Mouse (Mus musculus) granulocyte monocyte progenitor cell, adult 5-6 weeks (primary cell): Measurements from ENCODE around the gene Snrnp25. TPM values are rescaled to one million over a fixed set of nuclear protein-coding genes. Genes with fewer than 3 reads are reported as not detected.
A peak's percentile ranks its signal among the peaks of the same experiment; 100 is the strongest.

ENCODE experiments used
- ATAC-seq: replicated peaks from 2 replicates; pipeline ENCODE4 v1.8.0; 2016; ENCODE audit warnings: mild to moderate bottlenecking, moderate TSS enrichment, inconsistent platforms; ENCODE audit not compliant: poor library complexity, severe bottlenecking
- total RNA-seq, 2 experiments: library from RNA; stranded (forward) in 1 of 2; stranded (reverse) in 1 of 2; fragments of 200-712, 200-1000 nt in 1 of 2; fragments of >200 nt in 1 of 2; fragmentation: Nextera tagmentation in 1 of 2; gene quantifications; 2 replicates each; pipeline ENCODE4 v1.2.3; 2014 to 2017

Gene Snrnp25
- total RNA-seq, 2 experiments from 2014 or later = 50.3 to 78.0 TPM

GRCm38 (mm10) chr11:32238093-32238860 is 33.1 kb downstream of the Snrnp25 start:
- peak; percentile 95 for ATAC-seq

- no peak for ATAC-seq
Observed at GRCm38 (mm10) chr11:32241391-32241790, 36.2 kb downstream of the Snrnp25 start.

DNA sequence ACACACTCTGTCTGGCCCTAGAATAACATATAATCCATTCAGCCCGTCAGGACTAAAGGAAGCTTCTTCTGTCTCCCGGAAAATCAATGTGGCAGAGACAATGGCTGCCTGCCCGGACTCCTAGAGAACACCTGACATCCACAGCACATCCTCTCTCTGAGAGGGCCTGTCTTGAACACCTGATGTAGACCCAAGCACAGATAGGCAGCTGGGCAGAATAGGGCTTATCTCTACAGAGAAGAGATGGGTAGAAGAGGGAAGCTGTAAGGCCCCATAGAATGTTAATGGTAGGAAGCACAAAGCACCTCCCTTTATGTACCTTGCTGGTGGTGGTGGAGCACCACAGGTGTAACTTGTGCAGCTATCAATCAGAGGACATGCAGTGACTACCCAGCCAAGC is 37.0 kb downstream of the Snrnp25 start:
- no peak for ATAC-seq

DNA sequence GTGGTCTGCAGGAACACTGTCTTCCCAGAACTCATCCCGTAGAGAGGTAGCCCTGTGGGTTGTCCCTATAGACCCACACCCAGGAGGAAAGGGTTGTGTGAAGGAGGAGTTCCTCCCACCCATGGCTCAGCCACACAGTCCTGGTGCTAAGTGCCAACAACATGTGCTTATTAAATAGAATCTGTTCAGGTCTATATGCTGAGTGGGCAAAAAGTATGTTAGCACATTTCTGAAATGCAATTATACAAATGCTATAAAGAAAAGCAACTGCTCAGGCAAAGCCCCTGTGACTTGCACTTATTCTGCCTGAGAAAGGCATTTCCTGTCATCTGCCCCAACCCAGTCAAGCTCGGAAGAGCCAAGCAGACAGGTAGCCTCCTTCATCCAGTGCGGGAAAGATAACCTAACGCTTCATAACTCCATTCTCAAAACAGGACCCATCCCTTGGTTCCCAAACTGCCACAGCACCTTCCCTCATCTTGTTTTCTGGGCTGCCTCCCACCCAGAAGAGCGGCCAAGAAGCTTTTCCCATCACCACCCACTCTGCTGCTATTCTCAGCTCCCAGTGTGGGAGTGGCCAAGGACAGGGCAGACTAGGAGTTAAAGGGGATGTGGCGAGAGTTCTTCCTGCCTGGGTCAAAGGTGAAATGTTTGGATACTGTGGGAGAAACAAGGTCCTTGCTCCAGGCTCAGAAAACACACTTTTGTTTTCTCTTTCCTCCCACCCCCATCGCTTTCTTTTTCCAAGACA is 38.2 kb downstream of the Snrnp25 start:
- ATAC-seq = no peak

DNA sequence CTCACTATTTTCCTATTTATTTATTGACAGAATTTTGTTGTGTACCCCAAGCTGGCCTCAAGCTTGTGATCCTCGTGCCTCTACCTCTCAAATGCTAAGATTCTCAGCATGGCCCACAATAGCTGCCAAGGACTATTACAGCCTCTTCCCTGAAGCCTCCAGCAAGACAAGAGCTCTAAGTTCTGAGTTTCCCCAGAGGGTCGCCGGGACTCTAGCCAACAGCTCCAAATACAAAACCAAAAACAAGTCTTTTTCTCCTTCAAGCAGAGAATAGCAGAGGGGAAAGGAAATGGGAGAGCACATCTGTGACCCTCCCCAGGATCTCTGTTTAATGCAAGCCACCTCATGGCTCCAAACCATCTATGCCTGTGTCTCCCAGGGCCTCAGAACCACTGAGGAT is 38.8 kb downstream of the Snrnp25 start:
- no peak for ATAC-seq

GRCm38 (mm10) chr11:32244617-32245016 is 39.4 kb downstream of the Snrnp25 start:
- ATAC-seq = no peak

DNA sequence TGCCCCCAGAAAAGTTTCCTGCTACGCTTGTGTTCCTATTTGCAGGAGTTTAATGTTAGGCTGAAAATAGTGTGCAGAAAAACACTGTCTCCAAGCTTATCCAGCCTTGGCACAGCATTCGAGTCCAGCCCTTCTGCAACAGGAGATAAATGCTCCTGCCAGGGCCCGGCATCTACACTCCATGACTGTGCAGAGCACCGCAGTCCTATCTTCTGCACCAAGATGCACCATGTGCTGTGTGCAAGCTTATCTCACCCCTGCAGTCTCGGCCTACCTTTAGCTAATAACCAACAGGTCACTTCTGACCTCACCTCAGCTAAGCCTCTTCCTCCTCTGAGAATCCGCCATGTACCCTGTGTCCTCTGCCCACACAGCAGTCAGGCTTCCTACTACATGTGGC is 40.4 kb downstream of the Snrnp25 start:
- no peak for ATAC-seq

DNA sequence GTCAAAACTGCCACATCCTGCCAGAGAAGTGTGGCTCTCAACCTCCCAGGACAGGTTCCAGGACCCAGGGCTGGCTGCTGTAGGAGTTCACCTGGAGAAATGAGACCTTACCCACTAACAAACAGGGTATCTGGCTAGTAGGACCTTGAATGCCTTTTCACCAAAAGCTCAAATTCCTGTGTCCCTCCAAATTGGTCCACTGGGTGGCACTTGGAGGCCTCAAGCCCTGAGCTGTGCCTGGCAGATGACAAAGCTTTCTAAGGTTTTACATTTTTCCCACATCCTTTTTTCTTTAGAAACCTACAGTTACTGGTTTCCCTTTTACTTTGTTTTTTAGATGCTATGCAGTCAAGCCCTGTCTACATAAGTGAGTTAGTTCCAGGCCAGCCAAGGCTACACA is 41.9 kb downstream of the Snrnp25 start:
- peak; percentile 80 for ATAC-seq

DNA sequence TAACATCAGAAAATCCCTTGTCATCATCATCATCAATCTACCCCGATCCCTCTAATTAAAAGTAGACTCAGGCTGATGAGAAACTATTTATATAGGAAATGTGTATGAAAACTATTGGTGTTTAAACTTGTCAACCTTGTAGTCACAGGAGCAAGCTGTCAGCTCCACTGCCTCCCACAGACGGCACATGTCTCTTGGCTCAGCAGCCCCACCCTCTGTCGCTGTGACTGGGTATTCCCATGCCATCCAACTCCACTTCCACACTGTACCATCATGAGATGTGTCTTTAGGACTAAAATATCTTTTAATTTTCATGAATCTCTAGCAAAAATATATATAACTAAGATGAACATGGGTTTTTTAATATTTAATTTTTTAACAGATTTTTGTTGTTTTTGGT is 43.1 kb downstream of the Snrnp25 start:
- ATAC-seq = no peak

- ATAC-seq = no peak
Observed at GRCm38 (mm10) chr11:32250880-32251763, 45.9 kb downstream of the Snrnp25 start.

DNA sequence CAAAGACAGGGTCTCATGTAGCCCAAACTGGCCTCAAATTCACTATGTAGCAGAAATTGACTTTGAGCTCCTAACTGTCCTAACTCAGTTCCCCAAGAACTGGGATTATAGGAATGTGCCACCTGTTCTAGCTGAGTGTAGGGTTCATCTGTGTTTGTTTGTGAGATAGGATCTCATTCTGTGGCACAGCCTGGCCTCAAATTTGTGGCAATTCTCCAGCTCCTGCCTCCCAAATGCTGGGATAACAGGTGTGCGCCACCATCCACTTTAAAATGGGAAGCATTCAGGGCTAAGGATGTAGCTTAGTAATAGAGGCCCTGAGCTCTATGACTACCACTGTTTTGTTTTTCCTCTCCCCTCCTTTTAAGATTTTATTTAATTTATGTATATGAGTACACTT is 47.9 kb downstream of the Snrnp25 start:
- no peak for ATAC-seq

GRCm38 (mm10) chr11:32256146-32256545 is 50.9 kb downstream of the Snrnp25 start:
- no peak for ATAC-seq

- no peak for ATAC-seq
Observed at GRCm38 (mm10) chr11:32256566-32256965, 51.4 kb downstream of the Snrnp25 start.

Other genes starting within 250 kb of the Snrnp25 start
- not detected in 2 replicates for gene 4930524B15Rik, start 239.8 kb upstream of the Snrnp25 start, total RNA-seq (2014; fragmentation: Nextera tagmentation)
- gene 4930524B15Rik, start 239.8 kb upstream of the Snrnp25 start, total RNA-seq (2017) = not detected in 2 replicates
- not detected in 2 replicates for gene Nsg2, start 205.0 kb upstream of the Snrnp25 start, total RNA-seq (2014; fragmentation: Nextera tagmentation)
- gene Nsg2, start 205.0 kb upstream of the Snrnp25 start, total RNA-seq (2017) = not detected in 2 replicates
- gene Il9r, start 5.1 kb upstream of the Snrnp25 start, total RNA-seq (2014; fragmentation: Nextera tagmentation) = not detected in 2 replicates
- gene Il9r, start 5.1 kb upstream of the Snrnp25 start, total RNA-seq (2017) = not detected in 2 replicates
- gene Rhbdf1, start 16.9 kb downstream of the Snrnp25 start, total RNA-seq (2014; fragmentation: Nextera tagmentation) = 0.26 TPM in 1 of 2 replicates, not detected in the other
- 1.0 TPM in 1 of 2 replicates, not detected in the other for gene Rhbdf1, start 16.9 kb downstream of the Snrnp25 start, total RNA-seq (2017)
- gene Mpg, start 21.1 kb downstream of the Snrnp25 start, total RNA-seq (2014; fragmentation: Nextera tagmentation) = 11.6 and 12.9 TPM in 2 replicates
- 4.4 and 5.7 TPM in 2 replicates for gene Mpg, start 21.1 kb downstream of the Snrnp25 start, total RNA-seq (2017)
- gene Nprl3, start 62.3 kb downstream of the Snrnp25 start, total RNA-seq (2014; fragmentation: Nextera tagmentation) = 25.3 and 28.6 TPM in 2 replicates
- gene Nprl3, start 62.3 kb downstream of the Snrnp25 start, total RNA-seq (2017) = 17.7 and 18.6 TPM in 2 replicates
- gene Hba-x, start 71.0 kb downstream of the Snrnp25 start, total RNA-seq (2014; fragmentation: Nextera tagmentation) = not detected in 2 replicates
- gene Hba-x, start 71.0 kb downstream of the Snrnp25 start, total RNA-seq (2017) = not detected in 2 replicates
- 2.8 TPM in 1 of 2 replicates, not detected in the other for gene Hba-a1, start 78.1 kb downstream of the Snrnp25 start, total RNA-seq (2014; fragmentation: Nextera tagmentation)
- gene Hba-a1, start 78.1 kb downstream of the Snrnp25 start, total RNA-seq (2017) = 0.46 and 0.52 TPM in 2 replicates
- not detected in 2 replicates for gene Hbq1b, start 81.5 kb downstream of the Snrnp25 start, total RNA-seq (2014; fragmentation: Nextera tagmentation)
- gene Hbq1b, start 81.5 kb downstream of the Snrnp25 start, total RNA-seq (2017) = not detected in 2 replicates
- 0.73 TPM in 1 of 2 replicates, not detected in the other for gene Hba-a2, start 91.1 kb downstream of the Snrnp25 start, total RNA-seq (2014; fragmentation: Nextera tagmentation)
- gene Hba-a2, start 91.1 kb downstream of the Snrnp25 start, total RNA-seq (2017) = 6.1 and 16.0 TPM in 2 replicates
- not detected in 2 replicates for gene Hbq1a, start 94.7 kb downstream of the Snrnp25 start, total RNA-seq (2014; fragmentation: Nextera tagmentation)
- not detected in 2 replicates for gene Hbq1a, start 94.7 kb downstream of the Snrnp25 start, total RNA-seq (2017)
- gene Sh3pxd2b, start 142.4 kb downstream of the Snrnp25 start, total RNA-seq (2014; fragmentation: Nextera tagmentation) = 10.1 and 13.5 TPM in 2 replicates
- 1.8 and 3.4 TPM in 2 replicates for gene Sh3pxd2b, start 142.4 kb downstream of the Snrnp25 start, total RNA-seq (2017)
- 9.5 and 14.1 TPM in 2 replicates for gene Ubtd2, start 250.0 kb downstream of the Snrnp25 start, total RNA-seq (2014; fragmentation: Nextera tagmentation)
- gene Ubtd2, start 250.0 kb downstream of the Snrnp25 start, total RNA-seq (2017) = 3.6 and 7.3 TPM in 2 replicates